In the genomic region with DNA sequence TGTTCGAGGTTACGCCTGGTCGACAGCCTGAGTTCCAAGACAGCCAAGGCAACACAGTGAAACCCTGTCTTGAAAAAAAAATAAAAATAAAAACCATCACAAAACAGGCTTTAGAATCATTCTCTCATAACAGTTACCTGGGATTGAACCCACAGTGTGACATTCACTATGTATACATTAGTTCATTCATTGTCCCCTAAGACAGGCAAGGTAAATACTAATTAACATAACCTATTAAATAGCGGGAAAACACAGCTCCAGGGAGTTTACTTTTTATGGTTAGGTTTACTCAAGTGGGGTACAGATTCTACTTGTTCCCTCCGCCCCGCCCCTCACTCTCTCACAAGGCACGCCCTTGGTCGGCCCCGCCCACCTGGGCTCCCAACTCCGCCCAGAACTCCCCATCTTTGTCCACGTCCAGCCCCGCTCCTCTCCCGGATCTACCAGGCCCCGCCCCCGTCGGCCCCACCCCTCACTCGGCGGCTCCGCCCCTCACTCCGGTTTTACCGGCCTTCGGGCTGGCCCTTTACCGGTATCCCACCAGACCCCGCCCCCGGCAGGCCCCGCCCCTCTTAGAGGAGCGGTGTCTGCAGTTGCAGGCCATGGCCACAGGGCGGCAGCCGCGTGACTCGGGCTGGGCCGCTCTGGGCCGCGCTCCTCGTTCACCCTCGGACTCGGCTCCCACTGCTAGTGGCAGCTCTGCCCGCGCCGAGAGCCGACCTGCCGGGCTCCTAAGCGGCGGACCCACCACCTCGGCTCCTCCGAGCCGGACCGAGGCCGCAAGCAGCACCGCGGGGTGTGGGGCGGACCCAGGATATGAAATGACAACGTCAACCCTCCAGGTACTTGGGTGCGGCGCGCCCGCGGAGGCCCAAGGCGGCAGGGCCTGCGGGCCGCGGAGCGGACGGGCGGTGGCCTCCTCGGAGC, we compare ENCODE assay signal across 8 mouse cellular contexts. TPM values are rescaled to one million over a fixed set of nuclear protein-coding genes. Genes with fewer than 3 reads are reported as not detected.
DNase-seq lines count a peak whose midpoint lies in the region; ATAC-seq lines count a peak whose summit lies in the region.

Vps4a (plus strand) TSS at position 573 of the 927 bp plus-strand sequence.

- peak; percentile 96 for ATAC-seq in intestine, embryonic 14.5 days (replicated peaks; ENCODE audit: low FRiP score, low TSS enrichment, low read depth)

- peaks cover 10% of the 10 kb centered on the region for H3K4me1 ChIP-seq in intestine, embryonic 14.5 days (replicated peaks; ENCODE audit: control insufficient read depth, insufficient read depth, low read length)

- WGBS in intestine, embryonic 14.5 days = 4% methylated on average over 63 of the region's 66 CpGs

- intact Hi-C loops in left cerebral cortex, postnatal 14 days (cut with DNase I) = loop anchor here (10.0 kb wide), 1 partner anchor 346 kb away; the partner anchor contains the start of gene Tango6

- no peaks in the 10 kb centered on the region for H3K9me3 ChIP-seq in intestine, embryonic 14.5 days (ENCODE audit: control insufficient read depth, low read length)

- peak within 1 kb of the TSS; percentile 57 for H3K4me2 ChIP-seq in intestine, embryonic 14.5 days (ENCODE audit: low read length)

- H3K4me3 ChIP-seq in intestine, embryonic 14.5 days (ENCODE audit: low read depth, low read length) = peak within 1 kb of the TSS; percentile 96

- peak within 1 kb of the TSS; percentile 59 for H3K27ac ChIP-seq in intestine, embryonic 14.5 days (ENCODE audit: low read depth)

- DNase-seq in adrenal gland, adult (ENCODE audit: inconsistent age in 2 of 2, low spot score in 1 of 2) = peak; percentile 98 to 100
- peak; percentile 96 for DNase-seq in embryo, embryonic 10.5 days (ENCODE audit: low spot score)
- DNase-seq in gastrocnemius, postnatal 25 days = peak; percentile 97
- peak; percentile 99 for DNase-seq in intestine, embryonic 14.5 days (ENCODE audit: low spot score)
- DNase-seq in left cerebral cortex, postnatal 14 days (ENCODE audit: low spot score in 2 of 2) = peak; percentile 95
- peak; percentile 95 for DNase-seq in mesoderm, embryonic 11.5 days (ENCODE audit: low read depth, low spot score)
- DNase-seq in right cerebral cortex, postnatal 36 days (ENCODE audit: low spot score in 2 of 2) = peak; percentile 91 to 92
- peak; percentile 97 for DNase-seq in yolk sac, embryonic 10.5 days (ENCODE audit: low spot score)

- H3K27me3 ChIP-seq in intestine, embryonic 14.5 days (replicated peaks; ENCODE audit: control insufficient read depth, insufficient read depth, low read length) = no peaks in the 10 kb centered on the region

- H3K36me3 ChIP-seq in intestine, embryonic 14.5 days (ENCODE audit: control insufficient read depth, insufficient read depth, low read length) = no peaks in the 10 kb centered on the region; the same call in 1 of the 2 replicates

- peak within 1 kb of the TSS; percentile 91 for H3K9ac ChIP-seq in intestine, embryonic 14.5 days (ENCODE audit: low read length)

RNA-seq across cellular contexts. Expression of gene Vps4a, which starts in this region (rescaled TPM):
- 10 to 100 TPM; 53.1 to 56.2 TPM for total RNA-seq in gastrocnemius, postnatal 25 days (2021)
- polyA plus RNA-seq in intestine, embryonic 14.5 days (2014; fragmentation: Nextera tagmentation; extraction: Ambion mirVana) = 64.2 and 68.3 TPM in 2 replicates
- total RNA-seq in left cerebral cortex, postnatal 14 days (2021) = 100 to 1,000 TPM; 121 to 124 TPM

Comparison
In these comparisons a context has a peak if more than half of its experiments do, and no peak if none do; other contexts are left out.
1. Peak in every context shown above with its lines: DNase-seq, ATAC-seq, H3K4me3 ChIP-seq and H3K27ac ChIP-seq.